Mouse (Mus musculus): ENCODE results near the gene Pdia2.

GRCm38 (mm10) chr17:26212681-26213080 is 13.8 kb upstream of the Pdia2 start:
- no peak for TF ChIP-seq CTCF (IDR thresholded peaks at IDR 0.05)
- no peak for TF ChIP-seq EP300 (IDR thresholded peaks at IDR 0.05)
